Mouse (Mus musculus) ovary, adult 10 weeks (tissue): ENCODE results near the gene Bach1. TPM values are rescaled to one million over a fixed set of nuclear protein-coding genes. Genes with fewer than 3 reads are reported as not detected.

Source experiments
- polyA plus RNA-seq: library from polyadenylated mRNA; stranded (reverse); fragments of 350-450 nt; fragmentation: Illumina TruSeq; extraction: RNeasy Lipid Tissue Mini Kit (QIAGEN cat#74804); gene quantifications from one replicate; pipeline ENCODE4 v1.2.3, GENCODE M21; 2014

Gene Bach1
- polyA plus RNA-seq, result 45.5 TPM

DNA sequence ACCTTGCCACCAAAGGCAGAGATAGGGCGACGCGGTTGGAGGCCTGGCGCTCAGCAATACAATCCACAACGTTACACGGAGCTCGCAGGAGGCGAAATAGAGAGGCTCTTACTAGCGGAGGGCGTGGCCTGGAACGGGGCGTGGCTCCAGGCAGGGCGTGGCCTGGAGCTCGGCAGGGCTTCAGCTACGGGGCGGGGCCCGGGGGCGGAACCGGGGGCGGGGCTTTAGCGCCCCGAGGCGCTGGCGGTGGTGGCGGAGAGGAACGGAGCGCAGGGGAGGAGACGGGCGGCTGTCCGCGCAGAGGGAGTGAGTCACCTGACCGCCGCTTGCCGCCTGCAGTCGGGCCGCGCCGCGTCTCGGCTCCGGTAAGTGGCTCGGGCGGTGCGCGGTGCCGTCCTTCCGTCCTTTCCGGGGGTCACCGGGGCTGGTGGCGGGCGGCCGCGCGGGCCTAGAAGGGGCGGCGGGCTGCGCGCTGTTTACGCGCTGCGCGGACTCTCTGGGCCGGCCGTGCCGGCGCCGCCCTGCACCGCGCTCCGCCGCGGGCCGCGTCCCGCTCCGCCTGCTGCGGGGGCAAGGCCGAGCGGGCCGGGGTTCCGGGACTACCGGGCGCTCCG, at the start of gene Bach1:
TSS of gene Bach1 (plus strand) at position 254 of the 614 bp plus-strand sequence.

Other genes starting within 250 kb of the Bach1 start
- gene Usp16, start 244.2 kb upstream of the Bach1 start, polyA plus RNA-seq, result 120 TPM
- gene Cct8, start 203.1 kb upstream of the Bach1 start, polyA plus RNA-seq, result 584 TPM
- 14.5 TPM for gene Map3k7cl, start 145.6 kb upstream of the Bach1 start, polyA plus RNA-seq